Mouse (Mus musculus): Measurements from ENCODE around the gene Htt. TPM values are rescaled to one million over a fixed set of nuclear protein-coding genes. Genes with fewer than 3 reads are reported as not detected.
"Not testable (repeated sequence)": the region's sequence is repeated elsewhere in the genome, so short reads cannot be mapped to it uniquely, and the experiment has no call there.

Htt gene
- polyA plus RNA-seq, 1 experiment from 2014 or later = 22.2 TPM

DNA sequence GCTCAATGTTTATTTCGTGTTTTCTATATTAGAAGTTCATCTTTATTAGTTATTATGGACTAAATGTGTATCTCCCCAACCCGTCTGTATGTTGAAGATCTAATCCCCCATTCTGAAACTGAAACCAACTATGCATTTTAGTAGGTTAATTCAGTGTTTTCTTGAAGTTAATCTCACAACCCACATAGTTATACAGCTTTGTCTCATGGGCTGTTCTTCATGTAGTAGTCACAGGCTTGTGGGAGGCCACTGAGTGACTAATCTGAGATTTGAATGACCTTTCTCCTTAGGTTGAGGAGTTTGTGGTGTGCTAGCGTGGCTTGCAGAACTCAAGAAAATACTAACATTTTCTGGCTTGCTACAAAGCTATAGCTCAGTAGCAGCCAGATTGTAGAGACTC lies 23.5 kb downstream of the Htt start:
- WGBS = 93% methylated on average over 3 of the region's 3 CpGs
- Histone ChIP-seq H3K27me3 (no peaks in the 10 kb centered on the region), H3K9ac (replicated peaks) (no peak overlapping the region), H3K9me3 (no peaks in the 10 kb centered on the region), H3K4me1 (no peaks in the 10 kb centered on the region), H3K36me3 (peaks cover 27% of the 10 kb centered on the region), H3K4me2 (replicated peaks) (no peak overlapping the region), H3K27ac (replicated peaks) (no peak overlapping the region), H3K4me3 (no peak overlapping the region)
- no peak for ATAC-seq (ENCODE audit: low FRiP score, low read depth)

- H3K27me3 ChIP-seq = no peaks in the 10 kb centered on the region
- H3K9ac ChIP-seq (replicated peaks) = no peak overlapping the region
- no peak overlapping the region for H3K4me2 ChIP-seq (replicated peaks)
- no peak overlapping the region for H3K27ac ChIP-seq (replicated peaks)
- no peaks in the 10 kb centered on the region for H3K4me1 ChIP-seq
- H3K9me3 ChIP-seq = no peaks in the 10 kb centered on the region
- peaks cover 40% of the 10 kb centered on the region for H3K36me3 ChIP-seq
- ATAC-seq (ENCODE audit: low FRiP score, low read depth) = no peak
- WGBS = 86% methylated on average over 2 of the region's 2 CpGs
- H3K4me3 ChIP-seq = no peak overlapping the region
Observed at GRCm38 (mm10) chr5:34791141-34791540, 29.6 kb downstream of the Htt start.

DNA sequence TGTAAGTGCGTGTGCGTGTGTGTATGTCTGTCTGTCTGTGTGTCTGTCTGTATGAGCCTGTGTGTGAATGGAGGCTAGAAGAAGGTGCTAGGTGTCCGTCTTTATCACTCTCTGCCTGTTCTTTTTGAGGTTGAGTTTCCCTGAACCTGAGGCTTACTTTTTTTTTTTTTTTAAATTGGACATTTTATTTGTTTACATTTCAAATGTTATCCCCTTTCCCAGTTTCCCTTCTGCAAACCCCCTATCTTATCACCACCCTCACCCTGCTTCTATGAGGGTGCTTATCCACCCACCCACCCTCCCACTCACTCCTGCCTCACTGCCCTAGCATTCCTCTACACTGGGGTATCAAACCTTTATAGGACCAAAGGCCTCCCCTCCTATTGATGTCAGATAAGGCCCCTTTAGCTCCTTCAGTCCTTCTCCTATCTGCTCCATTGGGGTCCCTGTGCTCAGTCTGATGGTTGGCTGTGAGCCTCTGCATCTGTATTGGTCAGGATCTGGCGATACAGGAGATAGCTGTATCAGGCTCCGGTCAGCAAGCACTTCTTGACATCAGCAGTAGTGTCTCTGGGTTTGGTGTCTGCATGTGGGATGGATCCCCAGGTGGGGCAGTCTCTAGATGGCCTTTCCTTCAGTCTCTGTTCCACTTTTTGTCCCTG lies 38.9 kb downstream of the Htt start:
- peaks cover 70% of the 10 kb centered on the region for H3K36me3 ChIP-seq

GRCm38 (mm10) chr5:34806038-34806437 lies 44.5 kb downstream of the Htt start:
- WGBS = 100% methylated on average over 1 of the region's 1 CpGs
- no peak for ATAC-seq (ENCODE audit: low FRiP score, low read depth)
- no peaks in the 10 kb centered on the region for H3K27me3 ChIP-seq
- no peak overlapping the region for H3K4me2 ChIP-seq (replicated peaks)
- peaks cover 54% of the 10 kb centered on the region for H3K36me3 ChIP-seq
- no peaks in the 10 kb centered on the region for H3K4me1 ChIP-seq
- H3K4me3 ChIP-seq = no peak overlapping the region
- H3K27ac ChIP-seq (replicated peaks) = no peak overlapping the region
- H3K9ac ChIP-seq (replicated peaks) = no peak overlapping the region
- no peaks in the 10 kb centered on the region for H3K9me3 ChIP-seq

More for the DNA sequence above, 38.9 kb downstream of the Htt start:
- Histone ChIP-seq H3K9me3 (no peaks in the 10 kb centered on the region), H3K27me3 (no peaks in the 10 kb centered on the region), H3K9ac (replicated peaks) (no peak overlapping the region), H3K4me3 (no peak overlapping the region), H3K4me1 (no peaks in the 10 kb centered on the region), H3K27ac (replicated peaks) (no peak overlapping the region), H3K4me2 (replicated peaks) (no peak overlapping the region)
- 96% methylated on average over 5 of the region's 5 CpGs for WGBS
- no peak for ATAC-seq (ENCODE audit: low FRiP score, low read depth)

DNA sequence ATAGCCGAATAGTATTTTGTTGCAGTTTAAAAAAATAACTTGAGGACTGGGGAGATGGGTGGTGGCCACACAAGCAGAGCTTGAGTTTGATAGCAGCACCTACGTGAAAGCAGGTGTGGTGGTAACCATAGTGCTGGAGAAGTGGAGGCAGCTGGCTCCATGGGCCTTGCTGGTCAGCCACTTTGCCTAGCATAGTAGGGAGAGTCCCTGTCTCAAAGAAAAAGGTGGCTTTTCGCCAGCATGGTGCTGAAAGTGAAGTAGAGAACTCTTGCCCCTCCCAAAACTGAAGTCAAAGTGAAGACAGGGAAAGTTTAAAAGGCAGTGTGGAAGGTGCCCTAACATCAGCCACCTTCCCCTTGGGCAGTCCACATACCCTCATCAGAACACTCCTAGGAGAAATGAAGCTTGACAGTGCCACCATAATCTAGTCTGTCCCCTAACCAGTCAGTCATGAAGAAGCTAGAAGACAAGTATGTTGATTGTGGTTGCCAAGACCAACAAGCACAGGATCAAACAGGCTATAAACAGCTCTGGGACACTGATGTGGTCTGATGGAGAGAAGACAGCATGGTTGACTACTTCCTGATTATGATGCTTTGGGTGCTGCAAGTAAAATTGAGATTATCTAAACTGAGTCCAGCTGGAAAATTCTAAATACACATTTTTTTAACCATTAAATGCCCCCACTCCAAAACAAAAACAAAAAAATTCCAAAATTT lies 61.0 kb downstream of the Htt start:
- H3K27ac ChIP-seq (replicated peaks) = no peak overlapping the region
- no peaks in the 10 kb centered on the region for H3K9me3 ChIP-seq
- no peak overlapping the region for H3K9ac ChIP-seq (replicated peaks)
- no peaks in the 10 kb centered on the region for H3K4me1 ChIP-seq
- no peak for ATAC-seq (ENCODE audit: low FRiP score, low read depth)
- peaks cover 52% of the 10 kb centered on the region for H3K36me3 ChIP-seq
- H3K27me3 ChIP-seq = no peaks in the 10 kb centered on the region
- no peak overlapping the region for H3K4me2 ChIP-seq (replicated peaks)
- H3K4me3 ChIP-seq = no peak overlapping the region
- WGBS = 89% methylated on average over 3 of the region's 3 CpGs

DNA sequence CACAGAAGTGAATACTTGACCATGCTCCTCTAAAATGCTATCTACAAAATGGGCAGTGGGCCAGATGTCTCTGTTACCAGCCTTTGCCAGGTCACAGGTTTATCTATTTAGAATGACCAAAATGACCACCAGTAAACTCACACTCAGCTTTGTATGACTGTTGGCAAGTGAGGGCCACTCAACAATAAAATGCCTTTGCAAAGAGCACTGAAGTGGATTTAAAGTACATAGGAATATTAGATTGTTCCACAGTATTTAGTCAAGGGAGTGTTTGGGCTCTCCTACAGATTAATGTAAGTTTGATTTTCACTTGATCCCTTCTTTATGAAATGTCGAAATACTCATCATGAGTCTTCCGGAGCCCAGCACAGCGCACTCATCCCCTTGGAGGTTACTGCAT lies 92.5 kb downstream of the Htt start:
- WGBS = 94% methylated on average over 3 of the region's 3 CpGs
- no peak for ATAC-seq (ENCODE audit: low FRiP score, low read depth)
- Histone ChIP-seq H3K27ac (replicated peaks) (no peak overlapping the region), H3K4me2 (replicated peaks) (no peak overlapping the region), H3K4me3 (no peak overlapping the region), H3K36me3 (peaks cover 57% of the 10 kb centered on the region), H3K27me3 (no peaks in the 10 kb centered on the region), H3K4me1 (no peaks in the 10 kb centered on the region), H3K9ac (replicated peaks) (no peak overlapping the region), H3K9me3 (no peaks in the 10 kb centered on the region)

DNA sequence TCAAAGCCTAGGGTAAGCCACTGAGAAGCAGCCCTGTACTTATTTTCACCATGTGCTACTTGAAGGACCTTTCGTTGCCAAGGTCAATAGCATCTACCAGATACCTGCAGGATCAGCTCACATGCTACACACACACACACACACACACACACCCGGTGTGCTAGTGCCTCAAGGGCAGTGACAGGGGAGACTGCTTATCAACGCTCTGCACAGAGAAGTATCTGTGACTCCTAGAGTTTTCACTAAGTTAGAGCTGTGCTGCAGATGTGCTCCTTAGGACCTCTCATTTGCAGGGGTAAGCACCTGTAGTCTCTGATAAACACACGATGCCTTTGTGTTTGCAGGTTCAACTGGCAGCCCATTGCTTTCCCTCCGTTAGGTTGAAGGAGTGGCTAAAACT lies 103.8 kb downstream of the Htt start:
- no peaks in the 10 kb centered on the region for H3K9me3 ChIP-seq
- no peak for ATAC-seq (ENCODE audit: low FRiP score, low read depth)
- WGBS = 97% methylated on average over 5 of the region's 5 CpGs

DNA sequence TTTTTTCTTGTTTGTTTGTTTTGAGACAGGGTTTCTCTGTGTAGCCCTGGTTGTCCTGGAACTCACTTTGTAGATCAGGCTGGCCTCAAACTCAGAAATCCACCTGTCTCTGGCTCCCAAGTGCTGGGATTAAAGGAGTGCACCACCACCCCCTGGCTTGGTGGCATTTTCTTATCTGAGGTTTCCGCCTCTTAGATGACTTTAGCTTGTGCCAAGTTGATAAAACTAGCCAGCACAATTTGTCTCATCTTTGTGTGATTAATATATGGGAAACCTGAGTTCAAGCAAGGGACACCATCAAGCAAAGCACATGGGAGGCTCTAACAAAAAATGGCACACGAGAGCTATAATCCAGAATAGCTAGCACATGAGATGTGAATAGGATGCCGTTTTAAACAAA lies 118.8 kb downstream of the Htt start:
- H3K27me3 ChIP-seq; ATAC-seq (ENCODE audit: low FRiP score, low read depth); H3K4me3 ChIP-seq; H3K9ac ChIP-seq (replicated peaks); H3K4me1 ChIP-seq; H3K27ac ChIP-seq (replicated peaks); H3K4me2 ChIP-seq (replicated peaks); H3K9me3 ChIP-seq: not testable (repeated sequence)
- 97% methylated on average over 3 of the region's 3 CpGs for WGBS
- peaks cover 83% of the 10 kb centered on the region for H3K36me3 ChIP-seq

More for the DNA sequence above, 103.8 kb downstream of the Htt start:
- no peaks in the 10 kb centered on the region for H3K27me3 ChIP-seq
- H3K9ac ChIP-seq (replicated peaks) = no peak overlapping the region
- no peak overlapping the region for H3K4me2 ChIP-seq (replicated peaks)
- no peaks in the 10 kb centered on the region for H3K4me1 ChIP-seq
- H3K36me3 ChIP-seq = peaks cover 51% of the 10 kb centered on the region
- no peak overlapping the region for H3K4me3 ChIP-seq
- H3K27ac ChIP-seq (replicated peaks) = no peak overlapping the region

DNA sequence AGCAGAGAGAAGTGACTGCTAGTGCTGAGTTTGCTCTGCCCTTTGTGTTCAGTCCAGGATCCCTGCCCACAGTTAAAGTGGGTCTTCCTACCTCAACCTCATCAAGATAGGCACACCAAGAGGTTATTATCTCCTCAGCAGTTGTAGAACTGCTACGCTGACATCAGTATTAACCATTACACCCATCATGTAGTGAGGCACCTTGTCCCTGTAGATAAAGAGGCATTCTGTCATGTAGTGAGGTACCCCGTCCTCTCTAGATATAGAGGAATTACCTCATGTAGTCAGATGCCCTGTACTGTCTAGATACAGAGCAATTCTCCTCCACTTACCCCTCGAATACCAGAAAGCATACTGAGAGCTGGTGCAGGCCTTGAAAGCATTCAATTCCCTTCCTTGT lies 119.5 kb downstream of the Htt start:
- H3K9ac ChIP-seq (replicated peaks) = no peak overlapping the region
- no peak overlapping the region for H3K4me3 ChIP-seq
- WGBS = 97% methylated on average over 3 of the region's 3 CpGs
- ATAC-seq (ENCODE audit: low FRiP score, low read depth) = no peak
- peaks cover 82% of the 10 kb centered on the region for H3K36me3 ChIP-seq
- H3K4me1 ChIP-seq = no peaks in the 10 kb centered on the region
- H3K27ac ChIP-seq (replicated peaks) = no peak overlapping the region
- H3K4me2 ChIP-seq (replicated peaks) = no peak overlapping the region
- H3K9me3 ChIP-seq = no peaks in the 10 kb centered on the region
- H3K27me3 ChIP-seq = no peaks in the 10 kb centered on the region

GRCm38 (mm10) chr5:34885250-34885649 lies 123.7 kb downstream of the Htt start:
- Histone ChIP-seq H3K9ac (replicated peaks) (no peak overlapping the region), H3K9me3 (no peaks in the 10 kb centered on the region), H3K4me1 (no peaks in the 10 kb centered on the region), H3K27ac (replicated peaks) (no peak overlapping the region), H3K4me2 (replicated peaks) (no peak overlapping the region), H3K4me3 (no peak overlapping the region), H3K36me3 (peaks cover 77% of the 10 kb centered on the region), H3K27me3 (no peaks in the 10 kb centered on the region)
- no peak for ATAC-seq (ENCODE audit: low FRiP score, low read depth)
- 83% methylated on average over 3 of the region's 3 CpGs for WGBS

GRCm38 (mm10) chr5:34889252-34889651 lies 127.7 kb downstream of the Htt start:
- no peak overlapping the region for H3K9ac ChIP-seq (replicated peaks)
- no peak overlapping the region for H3K27ac ChIP-seq (replicated peaks)
- no peak for ATAC-seq (ENCODE audit: low FRiP score, low read depth)
- no peaks in the 10 kb centered on the region for H3K27me3 ChIP-seq
- no peaks in the 10 kb centered on the region for H3K4me1 ChIP-seq
- no peaks in the 10 kb centered on the region for H3K9me3 ChIP-seq
- H3K4me3 ChIP-seq = no peak overlapping the region
- H3K36me3 ChIP-seq = peaks cover 86% of the 10 kb centered on the region
- H3K4me2 ChIP-seq (replicated peaks) = no peak overlapping the region
- 98% methylated on average over 4 of the region's 4 CpGs for WGBS

DNA sequence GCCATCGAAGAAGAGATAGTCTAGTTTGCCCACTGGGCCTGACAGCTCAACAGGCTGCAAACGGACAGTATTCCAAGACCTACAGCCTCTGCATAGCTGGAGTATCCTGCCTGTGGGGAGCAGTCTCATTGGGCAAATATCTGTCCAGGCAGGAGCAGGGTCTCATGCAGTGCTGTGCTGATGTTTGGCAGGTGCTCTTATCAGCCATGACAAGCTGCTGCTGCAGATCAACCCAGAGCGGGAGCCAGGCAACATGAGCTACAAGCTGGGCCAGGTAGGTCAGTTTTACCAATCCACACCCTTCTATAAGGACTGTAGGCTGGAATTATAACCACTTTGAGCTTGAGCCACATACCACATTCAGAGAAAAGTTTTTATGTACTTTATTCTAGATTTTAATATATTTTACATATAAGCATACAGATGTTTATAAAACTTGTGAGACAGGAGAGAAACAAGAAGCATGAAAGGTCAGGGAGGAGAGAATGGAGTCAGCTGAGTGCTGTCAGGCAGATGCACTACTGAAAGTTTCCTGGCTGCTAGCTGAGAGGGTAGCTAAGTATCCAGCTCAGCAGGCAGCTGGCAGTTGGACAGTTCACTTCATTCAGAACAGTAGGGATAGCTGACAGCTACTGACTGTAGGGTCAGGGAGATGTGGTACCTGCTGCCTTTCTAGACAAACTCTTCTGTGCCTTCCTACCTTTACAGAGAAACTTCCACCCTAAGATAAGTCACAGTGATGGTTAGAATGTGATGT lies 135.3 kb downstream of the Htt start:
- ATAC-seq (ENCODE audit: low FRiP score, low read depth) = no peak
- Histone ChIP-seq H3K27me3 (no peaks in the 10 kb centered on the region), H3K4me2 (replicated peaks) (no peak overlapping the region), H3K4me3 (no peak overlapping the region), H3K4me1 (no peaks in the 10 kb centered on the region), H3K9me3 (no peaks in the 10 kb centered on the region), H3K27ac (replicated peaks) (no peak overlapping the region), H3K9ac (replicated peaks) (no peak overlapping the region), H3K36me3 (peaks cover 84% of the 10 kb centered on the region)
- WGBS = 89% methylated on average over 3 of the region's 3 CpGs
